8 mouse cellular contexts compared by ENCODE assay signal in the genomic region with DNA sequence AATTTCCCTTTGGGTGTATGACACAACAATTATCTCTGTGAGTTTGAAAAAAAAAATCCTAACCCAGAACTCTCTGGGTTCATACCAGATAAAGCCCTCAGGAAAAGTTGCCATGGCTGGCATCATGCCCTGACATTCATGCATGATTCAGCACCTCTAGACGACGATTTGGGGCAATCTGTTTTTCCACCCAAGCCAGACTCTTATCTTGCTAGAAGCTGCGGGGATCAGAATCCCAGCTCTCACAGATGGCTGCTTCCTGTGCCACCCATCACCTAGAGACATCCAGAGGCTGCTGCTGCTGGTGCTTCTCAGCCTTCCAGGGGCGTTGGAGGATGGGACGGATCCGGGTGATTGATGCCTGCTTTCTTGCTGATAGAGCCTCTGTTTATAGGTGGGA.
DNase-seq lines count a peak whose midpoint lies in the region; ATAC-seq and TF ChIP-seq lines count a peak whose summit lies in the region.

No protein-coding gene starts in this region.

- no peak for ATAC-seq in lung, embryonic 16.5 days (ENCODE audit: low read depth)
- ATAC-seq in lung, postnatal 0 days, result no peak
- no peak for ATAC-seq in monocyte, adult 5-6 weeks (replicated peaks; ENCODE audit: insufficient number of reproducible peaks, low FRiP score, low TSS enrichment, poor library complexity, severe bottlenecking)
- ATAC-seq in inflammation-experienced regulatory T-cells, adult 6 months, result no peak

- no peak for DNase-seq in lung, postnatal 0 days (ENCODE audit: low spot score)
- peak; percentile 95 for DNase-seq in brain, adult 2 months (ENCODE audit: low read depth, low spot score)
- DNase-seq in heart, postnatal 14 days, result peak; percentile 18 to 42
- peak; percentile 36 to 60 for DNase-seq in left cerebral cortex, postnatal 14 days (ENCODE audit: low spot score in 2 of 2)
- no peak for DNase-seq in lung, adult 2 months

- intact Hi-C loops in heart, postnatal 14 days (cut with DNase I), result no loop called here
- intact Hi-C loops in left cerebral cortex, postnatal 14 days (cut with DNase I), result no loop called here

- no peak overlapping the region for H3K9ac ChIP-seq in lung, embryonic 16.5 days (ENCODE audit: low read length)
- H3K9ac ChIP-seq in lung, postnatal 0 days (replicated peaks; ENCODE audit: low read depth), result no peak overlapping the region

- TF ChIP-seq EP300 in lung, postnatal 0 days (IDR thresholded peaks at IDR 0.05), result no peak

- 23% methylated on average over 6 of the region's 6 CpGs for WGBS in lung, embryonic 16.5 days
- 20% methylated on average over 6 of the region's 6 CpGs for WGBS in lung, postnatal 0 days
- WGBS in lung, adult 2 months, result 27% methylated on average over 6 of the region's 6 CpGs

- H3K4me1 ChIP-seq in lung, embryonic 16.5 days (replicated peaks; ENCODE audit: control insufficient read depth, insufficient read depth, low read length), result no peaks in the 10 kb centered on the region; the same call in 1 of the 2 replicates
- H3K4me1 ChIP-seq in lung, postnatal 0 days (ENCODE audit: insufficient read depth, low read depth, low read length), result no peaks in the 10 kb centered on the region
- H3K4me1 ChIP-seq in lung, adult 2 months (ENCODE audit: control insufficient read depth, insufficient read depth, low read length), result no peaks in the 10 kb centered on the region; the same call in 1 of the 2 replicates

- no peak for TF ChIP-seq POLR2A in lung, adult 2 months (IDR thresholded peaks at IDR 0.05; ENCODE audit: borderline replicate concordance, extremely low read depth, low read depth, low read length)

- H3K36me3 ChIP-seq in lung, embryonic 16.5 days (ENCODE audit: control insufficient read depth, insufficient read depth, low read length), result no peaks in the 10 kb centered on the region
- H3K36me3 ChIP-seq in lung, postnatal 0 days (ENCODE audit: insufficient read depth, low read length), result no peaks in the 10 kb centered on the region

- H3K4me2 ChIP-seq in lung, embryonic 16.5 days (ENCODE audit: low read depth, low read length), result no peak overlapping the region
- no peak overlapping the region for H3K4me2 ChIP-seq in lung, postnatal 0 days (replicated peaks; ENCODE audit: low read depth, low read length)

- no peak for TF ChIP-seq CTCF in lung, postnatal 0 days (IDR thresholded peaks at IDR 0.05)
- no peak for TF ChIP-seq CTCF in lung, adult 2 months (IDR thresholded peaks at IDR 0.05; ENCODE audit: insufficient read depth, low read length)

- no peaks in the 10 kb centered on the region for H3K9me3 ChIP-seq in lung, embryonic 16.5 days (ENCODE audit: control insufficient read depth, low read length)
- no peaks in the 10 kb centered on the region for H3K9me3 ChIP-seq in lung, postnatal 0 days (ENCODE audit: low read length)

- peak overlapping the region; percentile 17; the same call in 1 of the 2 replicates for H3K27ac ChIP-seq in lung, embryonic 16.5 days (ENCODE audit: low read length)
- H3K27ac ChIP-seq in lung, postnatal 0 days (ENCODE audit: low read length), result no peak overlapping the region

- H3K4me3 ChIP-seq in lung, embryonic 16.5 days (ENCODE audit: low read length), result no peak overlapping the region
- no peak overlapping the region for H3K4me3 ChIP-seq in lung, postnatal 0 days (ENCODE audit: low read depth, low read length)
- H3K4me3 ChIP-seq in lung, adult 2 months (replicated peaks; ENCODE audit: extremely low read depth, low read depth, low read length), result no peak overlapping the region

- H3K27me3 ChIP-seq in lung, embryonic 16.5 days (ENCODE audit: control insufficient read depth, insufficient read depth, low read depth, low read length), result no peaks in the 10 kb centered on the region
- no peaks in the 10 kb centered on the region for H3K27me3 ChIP-seq in lung, postnatal 0 days (replicated peaks; ENCODE audit: insufficient read depth, low read length)

Comparison
In these comparisons a context has a peak if more than half of its experiments do, and no peak if none do; other contexts are left out.
1. DNase-seq: peak in brain, adult 2 months (single experiment), heart, postnatal 14 days (2 of 2) and left cerebral cortex, postnatal 14 days (2 of 2); none in lung, postnatal 0 days (single experiment) and lung, adult 2 months (single experiment).